Mouse (Mus musculus): ENCODE measurements around the gene Mecr. TPM values are rescaled to one million over a fixed set of nuclear protein-coding genes. Genes with fewer than 3 reads are reported as not detected.
A peak's percentile ranks its signal among the peaks of the same experiment; 100 is the strongest.

Gene Mecr
- total and polyA plus RNA-seq, 2 experiments = 34.8 to 39.4 TPM

DNA sequence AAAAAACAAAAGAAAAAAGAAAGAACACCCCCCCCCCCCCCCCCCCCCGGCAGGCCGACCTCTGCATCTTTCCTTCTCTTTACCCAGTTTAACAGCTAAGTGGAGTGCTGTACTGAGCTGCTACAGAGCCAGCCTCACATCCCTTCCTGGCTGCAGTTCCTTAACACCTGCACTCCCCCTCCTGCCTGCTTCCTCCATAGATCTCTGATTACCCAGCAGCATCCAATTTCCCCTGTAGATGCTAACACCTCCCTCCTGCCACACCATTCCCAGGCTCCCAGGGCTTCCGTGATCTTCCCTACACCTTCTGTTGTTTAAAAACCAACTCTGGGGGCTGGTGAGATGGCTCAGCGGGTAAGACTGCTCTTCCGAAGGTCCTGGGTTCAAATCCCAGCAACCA lies 68.3 kb downstream of the Mecr start:
- H3K4me1 ChIP-seq (ENCODE audit: control insufficient read depth, insufficient read depth, low read length) = peaks cover 10% of the 10 kb centered on the region; the same call in 1 of the 2 replicates
- no peaks in the 10 kb centered on the region for H3K79me2 ChIP-seq (ENCODE audit: control insufficient read depth, insufficient read depth, low read length)
- DNase-seq (ENCODE audit: extremely low read depth, low read depth, low spot score) = no peak
- H3K27ac ChIP-seq (replicated peaks; ENCODE audit: insufficient read depth, low read depth, low read length) = no peak overlapping the region
- TF ChIP-seq POLR2A (IDR thresholded peaks at IDR 0.05; ENCODE audit: extremely low read depth, insufficient read depth, low read length) (no peak), CTCF (IDR thresholded peaks at IDR 0.05; ENCODE audit: low read depth, low read length) (no peak)
- no peaks in the 10 kb centered on the region for H3K27me3 ChIP-seq (ENCODE audit: control insufficient read depth, insufficient read depth, low read length)
- no peak overlapping the region for H3K4me3 ChIP-seq (ENCODE audit: insufficient read depth, low read depth, low read length)
- WGBS = 79% methylated on average over 4 of the region's 5 CpGs
- H3K9ac ChIP-seq (ENCODE audit: low read depth, low read length) = no peak overlapping the region
- no peaks in the 10 kb centered on the region for H3K36me3 ChIP-seq (ENCODE audit: control insufficient read depth, insufficient read depth, low read length)

DNA sequence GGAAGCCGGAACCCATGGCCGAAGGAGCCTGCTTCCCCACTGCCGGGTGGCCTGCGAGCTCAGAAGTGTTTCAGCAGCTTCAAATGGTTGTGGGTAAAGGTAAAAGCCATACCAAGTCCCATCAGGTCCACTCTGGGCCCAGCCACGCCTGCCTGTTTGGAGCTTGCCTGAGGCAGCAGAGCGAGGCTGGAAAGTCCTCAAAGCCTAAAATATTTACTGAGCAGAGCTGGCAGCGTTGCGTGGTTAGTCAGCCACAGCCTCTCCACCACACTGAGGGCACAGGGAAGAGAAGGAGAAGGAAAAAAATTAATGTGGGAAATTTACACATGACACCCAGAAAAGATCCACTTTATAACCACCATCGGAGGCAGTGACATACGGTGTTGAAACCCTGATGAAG lies 70.3 kb downstream of the Mecr start:
- DNase-seq (ENCODE audit: extremely low read depth, low read depth, low spot score) = no peak
- 64% methylated on average over 10 of the region's 10 CpGs for WGBS
- no peaks in the 10 kb centered on the region for H3K27me3 ChIP-seq (ENCODE audit: control insufficient read depth, insufficient read depth, low read length)
- H3K27ac ChIP-seq (replicated peaks; ENCODE audit: insufficient read depth, low read depth, low read length) = no peak overlapping the region
- TF ChIP-seq POLR2A (IDR thresholded peaks at IDR 0.05; ENCODE audit: extremely low read depth, insufficient read depth, low read length) (no peak), CTCF (IDR thresholded peaks at IDR 0.05; ENCODE audit: low read depth, low read length) (no peak)
- no peak overlapping the region for H3K4me3 ChIP-seq (ENCODE audit: insufficient read depth, low read depth, low read length)
- H3K36me3 ChIP-seq (ENCODE audit: control insufficient read depth, insufficient read depth, low read length) = no peaks in the 10 kb centered on the region
- H3K79me2 ChIP-seq (ENCODE audit: control insufficient read depth, insufficient read depth, low read length) = no peaks in the 10 kb centered on the region
- H3K4me1 ChIP-seq (ENCODE audit: control insufficient read depth, insufficient read depth, low read length) = peaks cover 10% of the 10 kb centered on the region; the same call in 1 of the 2 replicates
- no peak overlapping the region for H3K9ac ChIP-seq (ENCODE audit: low read depth, low read length)

DNA sequence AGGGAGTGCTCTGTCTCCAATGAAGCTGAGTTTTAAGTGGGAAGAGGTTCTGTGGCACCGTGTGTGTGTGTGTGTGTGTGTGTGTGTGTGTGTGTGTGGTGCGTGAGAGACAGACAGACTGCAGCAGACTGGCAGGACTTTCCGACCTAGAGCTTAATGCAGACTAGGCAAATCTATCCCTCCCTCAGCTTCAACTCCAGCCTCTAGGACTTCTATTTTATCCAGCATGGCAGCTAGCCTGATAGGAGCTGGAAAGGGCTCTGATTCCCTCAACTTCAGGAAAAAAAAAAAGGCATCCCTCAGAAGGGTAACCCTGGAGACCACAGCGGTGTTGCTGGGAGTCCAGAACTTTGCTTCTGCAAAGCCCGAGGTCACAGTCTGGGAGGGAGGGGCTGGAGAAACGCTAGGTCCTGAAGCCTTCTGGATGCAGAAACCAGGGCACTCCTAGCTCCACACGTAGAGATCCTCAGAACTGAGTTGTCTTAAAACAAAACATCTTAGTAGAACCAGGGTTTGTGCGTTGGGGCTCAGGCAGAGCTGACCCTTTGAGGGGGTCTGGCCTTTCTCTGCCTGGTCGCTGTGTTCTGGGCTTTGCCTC lies 70.9 kb downstream of the Mecr start:
- Histone ChIP-seq H3K36me3 (ENCODE audit: control insufficient read depth, insufficient read depth, low read length) (no peaks in the 10 kb centered on the region), H3K27ac (replicated peaks; ENCODE audit: insufficient read depth, low read depth, low read length) (no peak overlapping the region), H3K4me1 (ENCODE audit: control insufficient read depth, insufficient read depth, low read length) (peaks cover 14% of the 10 kb centered on the region), H3K9ac (ENCODE audit: low read depth, low read length) (no peak overlapping the region), H3K27me3 (ENCODE audit: control insufficient read depth, insufficient read depth, low read length) (no peaks in the 10 kb centered on the region), H3K4me3 (ENCODE audit: insufficient read depth, low read depth, low read length) (no peak overlapping the region), H3K79me2 (ENCODE audit: control insufficient read depth, insufficient read depth, low read length) (no peaks in the 10 kb centered on the region)
- 40% methylated on average over 9 of the region's 9 CpGs for WGBS
- no peak for DNase-seq (ENCODE audit: extremely low read depth, low read depth, low spot score)
- TF ChIP-seq CTCF (IDR thresholded peaks at IDR 0.05; ENCODE audit: low read depth, low read length) (no peak), POLR2A (IDR thresholded peaks at IDR 0.05; ENCODE audit: extremely low read depth, insufficient read depth, low read length) (no peak)

DNA sequence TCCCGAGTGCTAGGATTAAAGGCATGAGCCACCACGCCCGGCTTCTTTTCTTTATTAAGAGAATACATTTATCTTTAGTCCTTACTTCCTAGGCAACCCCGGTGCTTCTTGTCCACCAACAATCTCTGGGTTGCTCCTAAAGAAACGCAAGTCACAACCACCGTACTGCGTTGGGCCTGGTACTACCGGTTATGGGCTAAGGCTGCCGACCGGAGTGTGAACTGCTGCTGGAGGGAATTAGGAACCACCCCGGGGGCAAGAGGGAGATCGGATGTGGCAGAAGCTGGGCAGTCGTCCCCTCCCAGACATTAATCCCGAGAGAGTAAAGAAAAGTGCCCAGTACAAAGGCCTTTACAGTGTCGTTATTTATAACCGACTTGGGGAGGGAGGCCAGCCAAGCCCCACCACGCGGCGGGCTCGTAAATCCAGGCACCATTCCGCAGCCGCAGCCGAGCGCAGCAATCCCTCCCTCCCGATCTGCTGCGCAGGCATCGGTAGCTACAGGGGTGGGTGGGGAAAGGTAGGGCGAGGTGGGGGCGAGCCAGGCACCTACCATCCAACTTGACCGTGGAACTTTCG lies 71.7 kb downstream of the Mecr start:
- no peak for TF ChIP-seq CTCF (IDR thresholded peaks at IDR 0.05; ENCODE audit: low read depth, low read length)
- no peak for TF ChIP-seq POLR2A (IDR thresholded peaks at IDR 0.05; ENCODE audit: extremely low read depth, insufficient read depth, low read length)
- Histone ChIP-seq H3K27ac (replicated peaks; ENCODE audit: insufficient read depth, low read depth, low read length) (no peak overlapping the region), H3K4me1 (ENCODE audit: control insufficient read depth, insufficient read depth, low read length) (peaks cover 17% of the 10 kb centered on the region), H3K4me3 (ENCODE audit: insufficient read depth, low read depth, low read length) (no peak overlapping the region), H3K9ac (ENCODE audit: low read depth, low read length) (no peak overlapping the region), H3K27me3 (ENCODE audit: control insufficient read depth, insufficient read depth, low read length) (no peaks in the 10 kb centered on the region), H3K36me3 (ENCODE audit: control insufficient read depth, insufficient read depth, low read length) (no peaks in the 10 kb centered on the region), H3K79me2 (ENCODE audit: control insufficient read depth, insufficient read depth, low read length) (no peaks in the 10 kb centered on the region)
- DNase-seq (ENCODE audit: extremely low read depth, low read depth, low spot score) = no peak
- 19% methylated on average over 31 of the region's 31 CpGs for WGBS

DNA sequence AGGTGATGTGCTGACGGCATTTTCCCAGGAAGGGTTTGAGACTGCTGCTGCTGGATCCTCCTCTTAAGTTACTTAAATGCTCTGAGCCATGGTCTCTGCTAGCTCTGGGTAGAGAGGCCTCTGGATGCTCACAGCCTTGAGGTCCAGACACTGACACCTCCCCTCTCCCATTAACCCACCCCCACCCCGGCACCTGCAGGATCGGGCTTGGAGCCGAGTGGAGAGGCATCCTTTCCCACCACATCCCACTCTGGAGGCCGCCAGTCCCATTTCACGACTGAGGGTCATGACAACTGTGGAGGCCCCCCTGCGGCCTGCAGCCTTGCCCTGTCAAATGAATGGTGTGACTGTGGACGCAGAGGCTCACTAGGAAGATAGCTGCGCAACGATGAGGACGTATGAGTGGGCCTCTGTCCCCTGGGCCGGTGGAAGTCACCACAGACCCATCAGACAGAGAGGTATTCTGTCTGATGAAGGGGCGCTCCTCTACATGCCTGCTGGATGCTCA lies 72.6 kb downstream of the Mecr start:
- Histone ChIP-seq H3K79me2 (ENCODE audit: control insufficient read depth, insufficient read depth, low read length) (no peaks in the 10 kb centered on the region), H3K27me3 (ENCODE audit: control insufficient read depth, insufficient read depth, low read length) (no peaks in the 10 kb centered on the region), H3K36me3 (ENCODE audit: control insufficient read depth, insufficient read depth, low read length) (no peaks in the 10 kb centered on the region), H3K27ac (replicated peaks; ENCODE audit: insufficient read depth, low read depth, low read length) (no peak overlapping the region), H3K9ac (ENCODE audit: low read depth, low read length) (no peak overlapping the region), H3K4me1 (ENCODE audit: control insufficient read depth, insufficient read depth, low read length) (peaks cover 15% of the 10 kb centered on the region), H3K4me3 (ENCODE audit: insufficient read depth, low read depth, low read length) (no peak overlapping the region)
- TF ChIP-seq POLR2A (IDR thresholded peaks at IDR 0.05; ENCODE audit: extremely low read depth, insufficient read depth, low read length) (no peak), CTCF (IDR thresholded peaks at IDR 0.05; ENCODE audit: low read depth, low read length) (no peak)
- no peak for DNase-seq (ENCODE audit: extremely low read depth, low read depth, low spot score)
- 47% methylated on average over 13 of the region's 13 CpGs for WGBS

DNA sequence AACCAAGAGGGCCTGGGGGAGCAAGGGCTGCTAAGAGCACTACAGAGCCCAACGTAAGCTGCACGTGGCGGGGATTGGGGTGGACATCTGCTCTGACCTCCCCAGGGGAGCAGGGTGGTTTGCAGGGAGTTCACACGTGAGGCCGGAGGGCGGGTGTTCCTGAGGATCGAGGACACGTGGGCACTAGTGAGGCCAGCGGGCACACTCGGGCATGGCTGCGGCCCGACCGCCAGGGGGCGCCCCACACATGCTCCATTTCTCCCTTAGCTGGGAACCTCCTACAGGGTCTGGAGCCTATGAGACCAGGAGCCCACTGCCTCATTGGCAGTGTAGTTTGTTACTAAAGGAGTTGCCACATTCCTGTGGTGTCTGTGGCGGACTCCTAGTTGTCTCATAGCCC lies 73.2 kb downstream of the Mecr start:
- Histone ChIP-seq H3K9ac (ENCODE audit: low read depth, low read length) (no peak overlapping the region), H3K27ac (replicated peaks; ENCODE audit: insufficient read depth, low read depth, low read length) (no peak overlapping the region), H3K4me3 (ENCODE audit: insufficient read depth, low read depth, low read length) (no peak overlapping the region), H3K27me3 (ENCODE audit: control insufficient read depth, insufficient read depth, low read length) (no peaks in the 10 kb centered on the region), H3K79me2 (ENCODE audit: control insufficient read depth, insufficient read depth, low read length) (no peaks in the 10 kb centered on the region), H3K4me1 (ENCODE audit: control insufficient read depth, insufficient read depth, low read length) (peaks cover 12% of the 10 kb centered on the region), H3K36me3 (ENCODE audit: control insufficient read depth, insufficient read depth, low read length) (no peaks in the 10 kb centered on the region)
- WGBS = 6% methylated on average over 15 of the region's 15 CpGs
- no peak for TF ChIP-seq POLR2A (IDR thresholded peaks at IDR 0.05; ENCODE audit: extremely low read depth, insufficient read depth, low read length)
- TF ChIP-seq CTCF (IDR thresholded peaks at IDR 0.05; ENCODE audit: low read depth, low read length) = peak; percentile 93
- peak; percentile 68 for DNase-seq (ENCODE audit: extremely low read depth, low read depth, low spot score)
